Mouse (Mus musculus) CH12.LX (cell line): ENCODE data around the gene Apold1. TPM values are rescaled to one million over a fixed set of nuclear protein-coding genes. Genes with fewer than 3 reads are reported as not detected.

Experiments
- DNase-seq: peaks from one replicate; pipeline ENCODE4 v3.0.0-alpha.2; 2013; ENCODE audit errors: extremely low read depth
- H3K27ac ChIP-seq: 2 replicates; pipeline ENCODE4 v1.5.1; 2012; ENCODE audit warnings: low read depth, mild to moderate bottlenecking, control low read depth, moderate library complexity; ENCODE audit not compliant: insufficient read depth
- H3K27me3 ChIP-seq: replicated peaks from 2 replicates; pipeline ENCODE3; 2012; ENCODE audit warnings: inconsistent platforms
- H3K36me3 ChIP-seq, 2 experiments: replicated peaks in 1 of 2; 2 replicates each; pipeline versions ENCODE3 to v1.6.1; 2012; ENCODE audit warnings: inconsistent platforms in 1 of 2, low read length in 1 of 2, mild to moderate bottlenecking in 1 of 2, mixed read lengths in 1 of 2, moderate library complexity in 1 of 2; ENCODE audit not compliant: control insufficient read depth in 1 of 2, insufficient read depth in 1 of 2
- H3K4me1 ChIP-seq, 2 experiments: 2 replicates each; pipeline ENCODE4 v1.6.1; 2012; ENCODE audit warnings: inconsistent platforms in 1 of 2, moderate library complexity in 1 of 2; ENCODE audit not compliant: insufficient read depth in 2 of 2, control insufficient read depth in 1 of 2
- H3K4me2 ChIP-seq: 2 replicates; pipeline ENCODE4 v1.6.1; 2012; ENCODE audit warnings: low read depth, mild to moderate bottlenecking, control low read depth; ENCODE audit not compliant: poor library complexity, insufficient read depth, severe bottlenecking
- H3K4me3 ChIP-seq, 3 experiments: fragments of 150-350 bp in 1 of 3; sonication (generic) in 1 of 3; replicated peaks in 1 of 3; 2 replicates each; pipeline versions ENCODE3 to v1.5.1; 2011 to 2012; ENCODE audit warnings: low read depth in 2 of 3, low read length in 2 of 3, mild to moderate bottlenecking in 2 of 3, moderate library complexity in 2 of 3, control low read depth in 1 of 3, improper control_type of control experiment in 1 of 3, inconsistent platforms in 1 of 3, mixed read lengths in 1 of 3; ENCODE audit not compliant: poor library complexity in 1 of 3
- H3K79me2 ChIP-seq: replicated peaks from 2 replicates; pipeline ENCODE4 v1.6.1; 2012; ENCODE audit warnings: mild to moderate bottlenecking, moderate library complexity; ENCODE audit not compliant: control insufficient read depth, poor library complexity, insufficient read depth, severe bottlenecking; ENCODE audit errors: extremely low read depth
- H3K9ac ChIP-seq: 2 replicates; pipeline ENCODE4 v1.6.1; 2012; ENCODE audit warnings: low read depth, mild to moderate bottlenecking, control low read depth, moderate library complexity; ENCODE audit not compliant: insufficient read depth
- H3K9me3 ChIP-seq: replicated peaks from 2 replicates; pipeline ENCODE3; 2012; ENCODE audit warnings: low read length, inconsistent platforms, mixed read lengths
- E2F4 ChIP-seq: IDR thresholded peaks from 2 replicates; pipeline ENCODE4 v1.6.1; 2011; ENCODE audit warnings: low read depth, low read length, improper control_type of control experiment; ENCODE audit not compliant: insufficient replicate concordance
- EP300 ChIP-seq: IDR thresholded peaks from 2 replicates; pipeline ENCODE4 v1.6.1; 2011; ENCODE audit warnings: low read length, improper control_type of control experiment
- ETS1 ChIP-seq: conservative IDR thresholded peaks from 2 replicates; pipeline ENCODE4 v1.6.1; 2012; ENCODE audit warnings: low read depth, mild to moderate bottlenecking, inconsistent platforms, low read length, improper control_type of control experiment, moderate library complexity
- MAFK ChIP-seq: IDR thresholded peaks from 2 replicates; pipeline ENCODE4 v1.6.1; 2011; ENCODE audit warnings: low read length, improper control_type of control experiment; ENCODE audit not compliant: insufficient replicate concordance
- MYC ChIP-seq: IDR thresholded peaks from 2 replicates; pipeline ENCODE4 v1.6.1; 2011; ENCODE audit warnings: low read depth, mild to moderate bottlenecking, improper control_type of control experiment, low read length
- NRF1 ChIP-seq: IDR thresholded peaks from 2 replicates; pipeline ENCODE4 v1.6.1; 2014; ENCODE audit warnings: low read depth, mild to moderate bottlenecking, inconsistent platforms, low read length, improper control_type of control experiment, moderate library complexity
- PAX5 ChIP-seq: IDR thresholded peaks from 2 replicates; pipeline ENCODE4 v1.6.1; 2012; ENCODE audit warnings: low read length, inconsistent platforms, mixed read lengths
- POLR2A ChIP-seq: IDR thresholded peaks from 2 replicates; pipeline ENCODE4 v1.6.1; 2011; ENCODE audit warnings: low read depth, mild to moderate bottlenecking, improper control_type of control experiment, low read length
- POLR2AphosphoS2 ChIP-seq: IDR thresholded peaks from 2 replicates; pipeline ENCODE4 v1.6.1; 2011; ENCODE audit warnings: low read depth, low read length, improper control_type of control experiment
- RAD21 ChIP-seq: IDR thresholded peaks from 2 replicates; pipeline ENCODE4 v1.6.1; 2011; ENCODE audit warnings: low read depth, mild to moderate bottlenecking, low read length, improper control_type of control experiment, moderate library complexity
- RCOR1 ChIP-seq: conservative IDR thresholded peaks from 2 replicates; pipeline ENCODE4 v1.6.1; 2012; ENCODE audit warnings: low read depth, mild to moderate bottlenecking, inconsistent platforms, low read length, improper control_type of control experiment
- SMC3 ChIP-seq: IDR thresholded peaks from 2 replicates; pipeline ENCODE4 v1.6.1; 2011; ENCODE audit warnings: low read depth, low read length, improper control_type of control experiment
- TBP ChIP-seq: conservative IDR thresholded peaks from 2 replicates; pipeline ENCODE4 v1.6.1; 2011; ENCODE audit warnings: low read depth, low read length, improper control_type of control experiment
- TCF12 ChIP-seq: IDR thresholded peaks from 2 replicates; pipeline ENCODE4 v1.6.1; 2014; ENCODE audit warnings: low read depth, mild to moderate bottlenecking, inconsistent platforms, low read length, improper control_type of control experiment
- USF1 ChIP-seq: IDR thresholded peaks from 2 replicates; pipeline ENCODE4 v1.6.1; 2014; ENCODE audit warnings: low read depth, mild to moderate bottlenecking, inconsistent platforms, low read length, improper control_type of control experiment
- ZKSCAN1 ChIP-seq: IDR thresholded peaks from 2 replicates; pipeline ENCODE4 v1.6.1; 2012; ENCODE audit warnings: low read depth, inconsistent platforms, low read length, improper control_type of control experiment, borderline replicate concordance
- ZMIZ1 ChIP-seq: IDR thresholded peaks from 2 replicates; pipeline ENCODE4 v1.6.1; 2012; ENCODE audit warnings: low read depth, mild to moderate bottlenecking, inconsistent platforms, low read length, improper control_type of control experiment
- dilution Hi-C: fragments of 300-500 bp; cut with MboI; formaldehyde crosslinking; loops from 2 replicates; pipeline ENCODE4 v1.14.3; 2020; ENCODE audit warnings: low sequenced_read_pairs; ENCODE audit not compliant: extremely low pct_unique_long_range_greater_than_20kb, extremely low pct_ligation_motif_present
- in situ Hi-C: fragments of 300-500 bp; cut with MboI; formaldehyde crosslinking; loops from 3 replicates; pipeline ENCODE4 v1.14.3; 2019; ENCODE audit warnings: low sequenced_read_pairs, low pct_ligation_motif_present, low pct_unique_long_range_greater_than_20kb, mixed read lengths
- polyA plus RNA-seq: library from polyadenylated mRNA; unstranded; fragments of >175 nt; gene quantifications from 2 replicates; pipeline ENCODE4 v1.2.1, GENCODE M21; 2012; ENCODE audit warnings: low read depth; ENCODE audit not compliant: insufficient read length
- total RNA-seq, 2 experiments: library from RNA; depleted of rRNA; stranded (reverse); fragments of 300-350 nt in 1 of 2; fragments of >200 nt in 1 of 2; gene quantifications; 2 replicates each; pipeline ENCODE4 v1.2.3; 2012 to 2014

Gene Apold1
- total and polyA plus RNA-seq, 3 experiments, result 1.0 to 3.1 (median 2.7) TPM

DNA sequence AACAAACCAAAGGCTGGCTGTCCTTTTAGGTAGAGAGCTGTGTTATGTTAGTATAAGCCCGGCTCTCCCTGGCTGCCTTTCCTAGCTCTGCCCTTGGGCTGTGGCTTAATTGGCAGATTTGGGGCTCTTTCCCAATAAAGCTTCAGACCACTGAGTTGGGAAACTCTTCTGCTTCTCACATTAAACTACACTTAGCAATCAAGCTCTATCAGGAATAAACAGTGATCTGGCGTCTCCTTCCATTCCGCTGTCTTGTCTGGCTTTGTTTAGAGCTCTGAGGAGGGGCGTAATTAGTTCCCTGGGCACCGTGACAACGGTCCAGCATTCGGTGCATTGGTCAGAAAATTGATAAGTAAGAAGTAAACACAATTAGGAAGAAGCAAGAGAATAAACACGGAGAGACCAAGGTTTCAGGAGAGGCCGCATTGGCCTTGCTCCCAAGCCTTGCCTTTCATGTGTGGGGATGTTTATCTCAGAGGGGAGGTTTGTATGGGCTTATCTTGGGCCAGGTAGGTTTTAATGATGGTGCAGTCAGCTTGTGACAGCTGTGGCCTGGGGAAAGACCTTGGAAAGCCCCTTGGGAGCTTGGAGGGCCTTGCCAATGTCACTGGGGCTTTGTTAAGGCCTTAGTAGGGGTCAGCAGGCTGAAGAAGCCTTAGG, 19.5 kb upstream of the Apold1 start:
- no peaks in the 10 kb centered on the region for H3K79me2 ChIP-seq
- no peak overlapping the region for H3K27ac ChIP-seq
- H3K4me3 ChIP-seq, result no peak overlapping the region
- H3K36me3 ChIP-seq, result peaks cover 3 to 20% of the 10 kb centered on the region in 2 experiments
- dilution Hi-C loops, result no loop called here
- H3K27me3 ChIP-seq, result no peaks in the 10 kb centered on the region
- DNase-seq, result no peak
- H3K9me3 ChIP-seq, result peaks cover 7% of the 10 kb centered on the region
- peaks cover 0 to 7% of the 10 kb centered on the region in 2 experiments; a peak in 2 of 4 replicates for H3K4me1 ChIP-seq
- in situ Hi-C loops, result no loop called here
- H3K4me2 ChIP-seq, result no peak overlapping the region
- H3K9ac ChIP-seq, result no peak overlapping the region
- TF ChIP-seq POLR2AphosphoS2 (no peak), RAD21 (no peak), ETS1 (no peak), RCOR1 (no peak), USF1 (no peak), POLR2A (no peak), PAX5 (no peak), NRF1 (no peak), E2F4 (no peak), ZMIZ1 (no peak), TBP (no peak), SMC3 (no peak), TCF12 (no peak), ZKSCAN1 (no peak), MYC (no peak), MAFK (no peak)

DNA sequence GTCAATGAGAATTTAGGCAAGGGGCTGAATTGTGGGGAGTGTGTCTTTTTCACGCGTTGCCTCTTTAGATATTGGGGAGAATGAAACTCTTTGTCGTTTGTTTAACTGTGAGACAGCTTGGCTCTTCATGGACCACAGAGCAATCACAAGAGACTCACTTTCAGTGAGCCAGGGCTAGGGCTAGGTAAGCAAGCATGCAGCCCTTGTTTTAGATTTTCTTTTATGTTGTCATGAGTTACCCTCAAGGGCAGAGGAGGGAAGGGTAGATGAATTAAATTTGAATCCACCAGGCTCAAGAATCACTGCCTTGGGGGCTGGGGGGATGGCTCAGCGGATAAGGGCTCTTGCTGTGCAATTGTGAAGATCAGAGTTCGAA, 19.0 kb upstream of the Apold1 start:
- TF ChIP-seq EP300 (no peak), POLR2A (no peak)
- DNase-seq, result no peak
- peaks cover 3 to 16% of the 10 kb centered on the region in 2 experiments for H3K36me3 ChIP-seq
- H3K79me2 ChIP-seq, result no peaks in the 10 kb centered on the region
- peaks cover 0 to 7% of the 10 kb centered on the region in 2 experiments; a peak in 2 of 4 replicates for H3K4me1 ChIP-seq
- H3K4me2 ChIP-seq, result no peak overlapping the region
- in situ Hi-C loops (no loop called here), dilution Hi-C loops (no loop called here)
- no peak overlapping the region for H3K27ac ChIP-seq
- no peaks in the 10 kb centered on the region for H3K27me3 ChIP-seq
- no peak overlapping the region for H3K9ac ChIP-seq
- H3K4me3 ChIP-seq, result no peak overlapping the region
- H3K9me3 ChIP-seq, result peaks cover 7% of the 10 kb centered on the region
